Mouse (Mus musculus) small intestine, adult 2 months (tissue): ENCODE measurements around the gene Dis3l2.

Source experiments
- CTCF ChIP-seq: fragments of 200-500 bp; IDR thresholded peaks from 2 replicates; pipeline ENCODE4 v1.5.1; 2012; ENCODE audit warnings: low read depth, mild to moderate bottlenecking, control low read depth, inconsistent platforms, low read length, moderate library complexity, mixed read lengths; ENCODE audit not compliant: insufficient replicate concordance, insufficient read length; ENCODE audit errors: extremely low read depth
- POLR2A ChIP-seq: fragments of 200-500 bp; IDR thresholded peaks from 2 replicates; pipeline ENCODE4 v1.6.1; 2012; ENCODE audit warnings: low read depth, mild to moderate bottlenecking, control low read depth, inconsistent platforms, low read length, moderate library complexity

GRCm38 (mm10) chr1:86913896-86914295, 210.3 kb downstream of the Dis3l2 start:
- TF ChIP-seq CTCF, result no peak
- TF ChIP-seq POLR2A, result no peak
